Mouse (Mus musculus) embryonic facial prominence, embryonic 11.5 days (tissue): Measurements from ENCODE around the gene Uggt2. TPM values are rescaled to one million over a fixed set of nuclear protein-coding genes. Genes with fewer than 3 reads are reported as not detected.

Experiments used
- polyA plus RNA-seq: library from polyadenylated mRNA; unstranded; fragments of >200 nt; fragmentation: Nextera tagmentation; extraction: Ambion mirVana; gene quantifications from 2 replicates; pipeline ENCODE4 v1.2.1, GENCODE M21; 2014

The Uggt2 gene
- polyA plus RNA-seq, 1 experiment from 2014 or later = 15.6 TPM

Other genes with a start within 250 kb of the Uggt2 start
- gene Dzip1, start 174.0 kb downstream of the Uggt2 start, polyA plus RNA-seq = 35.9 and 40.9 TPM in 2 replicates
- gene Dnajc3, start 161.5 kb downstream of the Uggt2 start, polyA plus RNA-seq = 33.0 and 35.0 TPM in 2 replicates
- 0.20 and 0.24 TPM in 2 replicates for gene Hs6st3, start 38.9 kb upstream of the Uggt2 start, polyA plus RNA-seq